Mouse (Mus musculus) embryonic facial prominence, embryonic 10.5 days (tissue): ENCODE data around the gene Fam3b. TPM values are rescaled to one million over a fixed set of nuclear protein-coding genes. Genes with fewer than 3 reads are reported as not detected.

Experiments used
- DNase-seq: peaks from one replicate; pipeline ENCODE4 v3.0.0-alpha.2; 2017; ENCODE audit warnings: low spot score
- H3K27ac ChIP-seq: fragments of 300-500 bp; sonication (generic); replicated peaks from 2 replicates; pipeline ENCODE4 v1.5.1; 2016; ENCODE audit warnings: mild to moderate bottlenecking
- H3K27me3 ChIP-seq: fragments of 300-500 bp; sonication (generic); replicated peaks from 2 replicates; pipeline ENCODE4 v1.6.1; 2016; ENCODE audit warnings: low read depth, mild to moderate bottlenecking; ENCODE audit not compliant: poor library complexity, severe bottlenecking
- H3K36me3 ChIP-seq: fragments of 300-500 bp; sonication (generic); replicated peaks from 2 replicates; pipeline ENCODE4 v1.6.1; 2016; ENCODE audit warnings: mild to moderate bottlenecking, moderate library complexity
- H3K4me1 ChIP-seq: fragments of 300-500 bp; sonication (generic); 2 replicates; pipeline ENCODE4 v1.6.1; 2016
- H3K4me3 ChIP-seq: fragments of 300-500 bp; sonication (generic); 2 replicates; pipeline ENCODE4 v1.5.1; 2016; ENCODE audit warnings: mild to moderate bottlenecking, moderate library complexity
- H3K9me3 ChIP-seq: fragments of 300-500 bp; sonication (generic); 2 replicates; pipeline ENCODE4 v1.6.1; 2016; ENCODE audit warnings: mild to moderate bottlenecking
- WGBS: fragments of 180-500 bp; shearing (Covaris S2); methylation state at CpG from one replicate; pipeline ENCODE4 v1.1.7; 2016; 5-methylcytosine and 5-hydroxymethylcytosine counted together
- polyA plus RNA-seq: library from polyadenylated mRNA; unstranded; fragments of >200 nt; fragmentation: Nextera tagmentation; extraction: Ambion mirVana; gene quantifications from 2 replicates; pipeline ENCODE4 v1.2.1, GENCODE M21; 2016

Gene Fam3b
- polyA plus RNA-seq, 1 experiment from 2014 or later: not detected

DNA sequence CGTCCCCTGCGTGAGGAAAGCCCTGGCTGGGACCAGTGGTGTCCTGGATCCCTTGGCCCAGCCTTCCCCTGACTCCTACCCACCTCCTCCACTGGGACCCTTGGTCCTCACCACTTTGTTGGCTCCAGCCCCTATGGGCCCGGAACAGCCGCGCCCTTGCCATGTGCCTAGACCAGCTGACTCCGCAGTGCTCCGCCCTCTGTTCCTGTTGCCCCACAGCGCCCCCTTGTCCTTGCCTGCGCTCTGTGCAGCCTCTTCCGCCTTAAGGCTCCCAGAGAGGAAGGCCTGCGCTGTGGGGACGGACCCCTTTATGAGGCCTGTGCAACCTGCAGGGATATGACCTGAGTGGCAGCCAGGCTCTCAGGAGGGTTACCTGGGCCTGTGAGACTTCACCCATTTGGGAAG, 2.3 kb downstream of the Fam3b start:
- no peaks in the 10 kb centered on the region for H3K27me3 ChIP-seq
- H3K36me3 ChIP-seq: no peaks in the 10 kb centered on the region
- H3K4me1 ChIP-seq: no peaks in the 10 kb centered on the region
- DNase-seq: no peak
- 82% methylated on average over 12 of the region's 12 CpGs for WGBS
- H3K4me3 ChIP-seq: no peak overlapping the region
- no peaks in the 10 kb centered on the region for H3K9me3 ChIP-seq
- H3K27ac ChIP-seq: no peak overlapping the region

DNA sequence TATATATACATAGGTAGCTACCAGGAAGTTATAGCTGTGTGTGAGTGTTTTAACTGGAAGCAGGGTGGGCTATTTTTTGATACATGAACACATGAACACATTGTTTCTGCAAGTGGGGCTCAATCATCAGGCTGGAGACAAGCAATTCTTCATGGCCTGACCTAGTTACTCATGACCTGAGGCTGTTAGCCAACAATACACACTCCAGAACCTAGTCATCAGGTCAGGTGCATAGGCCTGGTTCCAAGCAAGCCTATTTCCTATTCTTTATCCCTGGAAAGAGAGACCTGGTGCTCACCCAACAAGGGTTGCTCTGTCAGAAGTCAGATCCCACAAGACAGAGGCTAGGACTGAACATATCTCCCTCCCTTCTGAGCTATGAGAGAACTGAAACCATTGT, 3.1 kb downstream of the Fam3b start:
- no peak overlapping the region for H3K27ac ChIP-seq
- no peak for DNase-seq
- no peak overlapping the region for H3K4me3 ChIP-seq

DNA sequence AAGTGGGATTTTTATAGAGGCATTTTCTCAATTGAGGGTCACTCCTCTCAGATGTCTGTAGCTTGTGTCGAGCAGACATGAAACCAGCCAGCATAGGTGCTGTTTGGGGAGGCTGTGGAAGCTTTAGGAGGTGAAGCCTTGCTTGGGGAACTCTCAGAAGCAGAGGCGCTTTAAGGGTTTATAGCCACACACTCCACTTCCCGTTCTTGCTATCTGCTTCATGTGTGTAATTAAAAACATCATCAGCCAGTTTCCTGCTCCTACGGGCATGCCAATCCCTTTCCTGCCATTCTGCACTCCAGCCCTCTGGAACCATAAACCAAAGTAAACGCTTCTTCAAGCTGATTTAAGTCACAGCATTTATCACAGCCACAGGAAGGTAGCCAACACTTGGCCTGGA, 3.8 kb downstream of the Fam3b start:
- WGBS: 61% methylated on average over 5 of the region's 5 CpGs
- H3K36me3 ChIP-seq: no peaks in the 10 kb centered on the region

More for the DNA sequence above, 3.1 kb downstream of the Fam3b start:
- H3K27me3 ChIP-seq: no peaks in the 10 kb centered on the region
- no peaks in the 10 kb centered on the region for H3K4me1 ChIP-seq
- H3K36me3 ChIP-seq: no peaks in the 10 kb centered on the region
- no peaks in the 10 kb centered on the region for H3K9me3 ChIP-seq

GRCm38 (mm10) chr16:97507783-97508182, 6.8 kb downstream of the Fam3b start:
- DNase-seq: no peak
- Histone ChIP-seq H3K4me3 (no peak overlapping the region), H3K27me3 (no peaks in the 10 kb centered on the region), H3K36me3 (no peaks in the 10 kb centered on the region), H3K27ac (no peak overlapping the region), H3K4me1 (no peaks in the 10 kb centered on the region), H3K9me3 (no peaks in the 10 kb centered on the region)

More for the DNA sequence above, 3.8 kb downstream of the Fam3b start:
- no peak for DNase-seq
- Histone ChIP-seq H3K4me3 (no peak overlapping the region), H3K27ac (no peak overlapping the region), H3K4me1 (no peaks in the 10 kb centered on the region), H3K27me3 (no peaks in the 10 kb centered on the region), H3K9me3 (no peaks in the 10 kb centered on the region)

DNA sequence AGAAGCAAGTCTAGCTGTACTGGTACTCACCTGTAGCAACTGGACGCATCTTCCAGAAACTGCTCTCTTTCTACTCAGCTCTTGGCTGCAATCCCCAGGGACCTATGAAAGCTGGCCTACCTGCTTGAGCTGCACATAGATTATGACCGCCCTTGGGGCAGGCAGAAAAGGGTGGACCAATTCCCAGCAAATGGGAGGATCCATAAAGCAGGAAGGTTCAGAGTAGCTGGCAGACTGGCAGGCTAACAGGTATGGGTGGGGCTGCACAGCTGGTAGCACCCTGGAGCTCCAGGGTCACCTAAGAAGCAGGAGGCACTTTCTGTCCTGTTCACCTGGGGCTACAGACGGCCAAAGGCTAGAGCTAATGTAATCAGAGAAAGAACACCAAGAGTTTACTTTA, 9.8 kb downstream of the Fam3b start:
- H3K9me3 ChIP-seq: no peaks in the 10 kb centered on the region
- no peak overlapping the region for H3K4me3 ChIP-seq
- no peaks in the 10 kb centered on the region for H3K4me1 ChIP-seq
- no peaks in the 10 kb centered on the region for H3K27me3 ChIP-seq
- H3K27ac ChIP-seq: no peak overlapping the region
- H3K36me3 ChIP-seq: no peaks in the 10 kb centered on the region
- 91% methylated on average over 3 of the region's 3 CpGs for WGBS
- DNase-seq: no peak

- no peaks in the 10 kb centered on the region for H3K4me1 ChIP-seq
- H3K27ac ChIP-seq: no peak overlapping the region
- no peaks in the 10 kb centered on the region for H3K36me3 ChIP-seq
- no peak for DNase-seq
- 79% methylated on average over 3 of the region's 3 CpGs for WGBS
- no peaks in the 10 kb centered on the region for H3K27me3 ChIP-seq
- no peak overlapping the region for H3K4me3 ChIP-seq
- no peaks in the 10 kb centered on the region for H3K9me3 ChIP-seq
Observed at GRCm38 (mm10) chr16:97503849-97504248, 10.8 kb downstream of the Fam3b start.

- Histone ChIP-seq H3K4me1 (no peaks in the 10 kb centered on the region), H3K27me3 (no peaks in the 10 kb centered on the region), H3K27ac (no peak overlapping the region), H3K36me3 (no peaks in the 10 kb centered on the region), H3K9me3 (no peaks in the 10 kb centered on the region), H3K4me3 (no peak overlapping the region)
- no peak for DNase-seq
- 92% methylated on average over 7 of the region's 7 CpGs for WGBS
Observed at GRCm38 (mm10) chr16:97500901-97501300, 13.7 kb downstream of the Fam3b start.

- no peak overlapping the region for H3K27ac ChIP-seq
- no peaks in the 10 kb centered on the region for H3K36me3 ChIP-seq
- H3K27me3 ChIP-seq: no peaks in the 10 kb centered on the region
Observed at GRCm38 (mm10) chr16:97499450-97499849, 15.2 kb downstream of the Fam3b start.

DNA sequence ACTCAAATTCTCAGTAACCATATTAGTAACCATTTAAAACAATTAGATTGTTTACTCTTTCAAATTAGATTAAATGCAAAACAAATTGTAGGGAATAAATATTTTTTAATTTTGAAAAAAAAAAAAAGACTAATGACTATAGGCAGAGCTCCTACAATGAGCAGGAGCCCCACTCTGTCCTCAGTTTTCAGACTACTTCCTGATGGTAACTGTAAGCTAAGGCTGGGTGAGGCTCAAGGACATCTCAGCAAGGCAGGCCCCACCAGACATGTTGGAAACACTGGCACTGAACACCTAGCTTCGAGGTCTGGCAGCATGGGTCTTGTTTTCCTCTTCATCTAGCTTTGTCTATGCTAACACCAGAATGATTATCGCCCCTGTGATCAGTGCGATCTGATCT, 16.5 kb downstream of the Fam3b start:
- H3K36me3 ChIP-seq: no peaks in the 10 kb centered on the region
- DNase-seq: no peak
- 90% methylated on average over 3 of the region's 3 CpGs for WGBS
- no peaks in the 10 kb centered on the region for H3K4me1 ChIP-seq
- H3K4me3 ChIP-seq: no peak overlapping the region
- H3K27ac ChIP-seq: no peak overlapping the region
- no peaks in the 10 kb centered on the region for H3K9me3 ChIP-seq
- no peaks in the 10 kb centered on the region for H3K27me3 ChIP-seq

More at GRCm38 (mm10) chr16:97499450-97499849, 15.2 kb downstream of the Fam3b start:
- Histone ChIP-seq H3K9me3 (no peaks in the 10 kb centered on the region), H3K4me1 (no peaks in the 10 kb centered on the region), H3K4me3 (no peak overlapping the region)
- 92% methylated on average over 7 of the region's 7 CpGs for WGBS
- no peak for DNase-seq

GRCm38 (mm10) chr16:97497682-97498081, 16.9 kb downstream of the Fam3b start:
- Histone ChIP-seq H3K9me3 (no peaks in the 10 kb centered on the region), H3K36me3 (no peaks in the 10 kb centered on the region), H3K4me1 (no peaks in the 10 kb centered on the region), H3K4me3 (no peak overlapping the region), H3K27me3 (no peaks in the 10 kb centered on the region), H3K27ac (no peak overlapping the region)
- no peak for DNase-seq
- 62% methylated on average over 5 of the region's 5 CpGs for WGBS

DNA sequence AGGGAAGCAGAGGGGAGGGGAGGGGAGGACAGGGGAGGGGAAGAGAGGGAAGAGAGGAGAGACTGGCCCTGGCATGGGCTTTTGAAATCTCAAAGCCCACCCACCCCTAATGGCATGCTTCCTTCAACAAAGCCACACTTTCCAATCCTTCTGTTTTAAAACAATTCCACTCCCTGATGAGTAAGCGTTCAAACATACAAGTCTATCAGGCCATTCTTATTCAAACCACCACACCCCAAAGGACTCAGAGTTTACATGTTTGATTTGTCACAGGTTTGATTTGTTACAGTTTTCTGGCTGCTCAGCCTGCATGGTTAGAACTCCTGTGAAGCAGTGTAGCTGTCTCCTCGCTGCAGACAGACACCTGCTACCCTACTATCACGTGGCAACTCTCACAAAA, 18.6 kb downstream of the Fam3b start:
- no peak for DNase-seq

GRCm38 (mm10) chr16:97492369-97492768, 22.2 kb downstream of the Fam3b start:
- no peaks in the 10 kb centered on the region for H3K36me3 ChIP-seq
- H3K4me1 ChIP-seq: no peaks in the 10 kb centered on the region
- WGBS: 80% methylated on average over 1 of the region's 1 CpGs
- H3K27me3 ChIP-seq: no peaks in the 10 kb centered on the region
- no peak for DNase-seq
- no peaks in the 10 kb centered on the region for H3K9me3 ChIP-seq
- H3K27ac ChIP-seq: no peak overlapping the region
- no peak overlapping the region for H3K4me3 ChIP-seq

More for the DNA sequence above, 18.6 kb downstream of the Fam3b start:
- H3K27ac ChIP-seq: no peak overlapping the region
- H3K4me1 ChIP-seq: no peaks in the 10 kb centered on the region
- no peaks in the 10 kb centered on the region for H3K27me3 ChIP-seq
- H3K36me3 ChIP-seq: no peaks in the 10 kb centered on the region
- no peak overlapping the region for H3K4me3 ChIP-seq
- H3K9me3 ChIP-seq: no peaks in the 10 kb centered on the region
- WGBS: 64% methylated on average over 3 of the region's 3 CpGs

- no peaks in the 10 kb centered on the region for H3K36me3 ChIP-seq
- 80% methylated on average over 2 of the region's 2 CpGs for whole genome bisulfite sequencing
- H3K27me3 ChIP-seq: no peaks in the 10 kb centered on the region
- no peaks in the 10 kb centered on the region for H3K4me1 ChIP-seq
- DNase-seq: no peak
- no peak overlapping the region for H3K27ac ChIP-seq
- no peaks in the 10 kb centered on the region for H3K9me3 ChIP-seq
- no peak overlapping the region for H3K4me3 ChIP-seq
Observed at GRCm38 (mm10) chr16:97478655-97479054, 36.0 kb downstream of the Fam3b start.

- no peak overlapping the region for H3K4me3 ChIP-seq
- 86% methylated on average over 1 of the region's 1 CpGs for WGBS
- H3K27ac ChIP-seq: no peak overlapping the region
- no peaks in the 10 kb centered on the region for H3K4me1 ChIP-seq
- no peak for DNase-seq
- H3K9me3 ChIP-seq: no peaks in the 10 kb centered on the region
- no peaks in the 10 kb centered on the region for H3K27me3 ChIP-seq
- no peaks in the 10 kb centered on the region for H3K36me3 ChIP-seq
Observed at GRCm38 (mm10) chr16:97476524-97476923, 38.1 kb downstream of the Fam3b start.
